Mouse (Mus musculus): ENCODE results near the gene Slc2a9. TPM values are rescaled to one million over a fixed set of nuclear protein-coding genes. Genes with fewer than 3 reads are reported as not detected.

Gene Slc2a9
- polyA plus RNA-seq, 1 experiment from 2014 or later = 0.64 TPM

GRCm38 (mm10) chr5:38493890-38494289 lies 9.1 kb downstream of the Slc2a9 start:
- ATAC-seq (replicated peaks; ENCODE audit: extremely low read depth, insufficient read depth, low FRiP score) = no peak
- Histone ChIP-seq H3K27me3 (ENCODE audit: control insufficient read depth, insufficient read depth, low read length) (no peaks in the 10 kb centered on the region), H3K4me1 (ENCODE audit: control insufficient read depth, insufficient read depth, low read length) (peaks cover 8% of the 10 kb centered on the region; the same call in 1 of the 2 replicates), H3K27ac (ENCODE audit: low read length) (no peak overlapping the region), H3K4me3 (ENCODE audit: low read length) (no peak overlapping the region), H3K4me2 (ENCODE audit: low read depth, low read length) (no peak overlapping the region), H3K36me3 (ENCODE audit: control insufficient read depth, insufficient read depth) (no peaks in the 10 kb centered on the region), H3K9ac (ENCODE audit: low read length) (no peak overlapping the region), H3K9me3 (replicated peaks; ENCODE audit: control insufficient read depth, low read length) (no peaks in the 10 kb centered on the region)
- WGBS = 77% methylated on average over 6 of the region's 6 CpGs

DNA sequence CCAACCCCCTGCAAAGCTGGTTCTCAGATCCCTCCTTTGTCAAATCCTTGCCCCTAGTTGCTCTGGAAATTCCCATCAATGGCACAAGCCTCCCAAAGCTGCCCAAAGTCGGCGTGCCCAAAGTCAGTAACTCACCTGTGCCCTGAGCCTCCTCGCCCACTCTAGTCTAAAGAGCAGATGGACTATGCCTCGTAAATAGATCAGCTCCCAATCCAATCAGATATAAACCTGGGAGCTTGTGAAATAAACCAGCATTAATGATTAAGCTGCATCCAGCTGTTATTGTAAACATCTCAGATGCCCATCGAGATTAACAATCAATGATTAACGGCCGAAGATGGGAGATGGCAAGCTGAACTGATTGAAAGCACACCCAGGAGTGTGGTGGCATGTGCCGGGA lies 11.2 kb downstream of the Slc2a9 start:
- Histone ChIP-seq H3K4me3 (ENCODE audit: low read length) (no peak overlapping the region), H3K36me3 (ENCODE audit: control insufficient read depth, insufficient read depth) (no peaks in the 10 kb centered on the region), H3K27ac (ENCODE audit: low read length) (no peak overlapping the region), H3K27me3 (ENCODE audit: control insufficient read depth, insufficient read depth, low read length) (no peaks in the 10 kb centered on the region; the same call in 1 of the 2 replicates), H3K9me3 (replicated peaks; ENCODE audit: control insufficient read depth, low read length) (no peaks in the 10 kb centered on the region), H3K4me2 (ENCODE audit: low read depth, low read length) (no peak overlapping the region), H3K4me1 (ENCODE audit: control insufficient read depth, insufficient read depth, low read length) (peaks cover 5% of the 10 kb centered on the region; the same call in 1 of the 2 replicates), H3K9ac (ENCODE audit: low read length) (no peak overlapping the region)
- WGBS = 76% methylated on average over 8 of the region's 8 CpGs
- ATAC-seq (replicated peaks; ENCODE audit: extremely low read depth, insufficient read depth, low FRiP score) = no peak

DNA sequence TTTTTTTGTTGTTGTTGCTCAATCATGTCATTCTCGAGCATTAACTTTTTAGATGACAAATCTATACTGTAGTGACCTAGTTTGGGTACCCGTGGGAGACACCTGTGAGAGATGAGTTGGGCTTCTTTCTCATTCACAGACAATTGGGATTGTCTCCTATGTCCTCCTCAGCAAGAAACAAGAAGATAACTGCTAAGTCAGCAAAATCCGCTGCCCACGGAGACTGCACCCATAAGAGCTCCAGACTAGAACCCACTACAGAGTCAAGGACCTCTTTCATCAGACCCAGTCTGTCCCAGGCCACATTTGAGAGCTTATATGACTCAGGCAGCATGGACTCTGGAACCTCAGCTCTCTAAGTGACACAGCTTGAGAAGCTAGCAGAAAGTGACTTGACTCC lies 13.2 kb downstream of the Slc2a9 start:
- WGBS = 83% methylated on average over 4 of the region's 4 CpGs
- no peak overlapping the region for H3K4me2 ChIP-seq (ENCODE audit: low read depth, low read length)
- H3K27ac ChIP-seq (ENCODE audit: low read length) = no peak overlapping the region
- no peak overlapping the region for H3K4me3 ChIP-seq (ENCODE audit: low read length)
- peaks cover 5% of the 10 kb centered on the region; the same call in 1 of the 2 replicates for H3K4me1 ChIP-seq (ENCODE audit: control insufficient read depth, insufficient read depth, low read length)
- H3K9ac ChIP-seq (ENCODE audit: low read length) = no peak overlapping the region
- no peak for ATAC-seq (replicated peaks; ENCODE audit: extremely low read depth, insufficient read depth, low FRiP score)
- no peaks in the 10 kb centered on the region for H3K9me3 ChIP-seq (replicated peaks; ENCODE audit: control insufficient read depth, low read length)
- H3K27me3 ChIP-seq (ENCODE audit: control insufficient read depth, insufficient read depth, low read length) = no peaks in the 10 kb centered on the region; the same call in 1 of the 2 replicates
- no peaks in the 10 kb centered on the region for H3K36me3 ChIP-seq (ENCODE audit: control insufficient read depth, insufficient read depth)

GRCm38 (mm10) chr5:38488673-38489615 lies 14.0 kb downstream of the Slc2a9 start:
- no peak overlapping the region for H3K27ac ChIP-seq (ENCODE audit: low read length)
- no peaks in the 10 kb centered on the region for H3K9me3 ChIP-seq (replicated peaks; ENCODE audit: control insufficient read depth, low read length)
- 52% methylated on average over 20 of the region's 20 CpGs for WGBS
- H3K27me3 ChIP-seq (ENCODE audit: control insufficient read depth, insufficient read depth, low read length) = no peaks in the 10 kb centered on the region; the same call in 1 of the 2 replicates
- no peak overlapping the region for H3K4me3 ChIP-seq (ENCODE audit: low read length)
- no peak overlapping the region for H3K9ac ChIP-seq (ENCODE audit: low read length)
- ATAC-seq (replicated peaks; ENCODE audit: extremely low read depth, insufficient read depth, low FRiP score) = 0 out of 2 replicates have a peak, but pooled peaks have one; percentile 23
- H3K4me2 ChIP-seq (ENCODE audit: low read depth, low read length) = no peak overlapping the region
- no peaks in the 10 kb centered on the region for H3K36me3 ChIP-seq (ENCODE audit: control insufficient read depth, insufficient read depth)
- H3K4me1 ChIP-seq (ENCODE audit: control insufficient read depth, insufficient read depth, low read length) = peaks cover 5% of the 10 kb centered on the region; the same call in 1 of the 2 replicates

DNA sequence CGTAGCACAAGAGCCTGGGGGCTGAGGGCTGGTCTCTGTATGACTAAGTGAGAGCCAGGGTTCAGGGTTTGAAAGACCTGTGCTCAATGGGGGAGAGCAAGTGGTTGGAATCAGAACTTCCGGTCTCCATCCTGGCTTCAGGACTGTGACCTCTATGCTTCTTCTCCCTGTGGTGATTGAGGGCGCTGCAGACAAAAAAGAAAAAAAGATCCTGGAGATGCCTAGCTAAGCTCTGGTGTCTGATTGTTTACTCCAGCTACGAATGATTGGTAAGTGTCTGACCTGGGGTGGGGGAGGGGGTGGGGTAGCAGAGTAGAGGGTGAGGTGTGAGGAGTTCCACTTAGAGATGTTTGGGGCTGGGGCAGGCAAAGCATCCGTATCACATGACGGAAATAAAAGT lies 14.9 kb downstream of the Slc2a9 start:
- no peaks in the 10 kb centered on the region for H3K9me3 ChIP-seq (replicated peaks; ENCODE audit: control insufficient read depth, low read length)
- no peak overlapping the region for H3K4me3 ChIP-seq (ENCODE audit: low read length)
- 42% methylated on average over 6 of the region's 6 CpGs for WGBS
- H3K27ac ChIP-seq (ENCODE audit: low read length) = no peak overlapping the region
- H3K36me3 ChIP-seq (ENCODE audit: control insufficient read depth, insufficient read depth) = no peaks in the 10 kb centered on the region
- H3K4me2 ChIP-seq (ENCODE audit: low read depth, low read length) = no peak overlapping the region
- no peak overlapping the region for H3K9ac ChIP-seq (ENCODE audit: low read length)
- no peaks in the 10 kb centered on the region; the same call in 1 of the 2 replicates for H3K27me3 ChIP-seq (ENCODE audit: control insufficient read depth, insufficient read depth, low read length)
- peaks cover 5% of the 10 kb centered on the region; the same call in 1 of the 2 replicates for H3K4me1 ChIP-seq (ENCODE audit: control insufficient read depth, insufficient read depth, low read length)
- ATAC-seq (replicated peaks; ENCODE audit: extremely low read depth, insufficient read depth, low FRiP score) = no peak

GRCm38 (mm10) chr5:38487247-38487646 lies 15.7 kb downstream of the Slc2a9 start:
- peaks cover 5% of the 10 kb centered on the region; the same call in 1 of the 2 replicates for H3K4me1 ChIP-seq (ENCODE audit: control insufficient read depth, insufficient read depth, low read length)
- ATAC-seq (replicated peaks; ENCODE audit: extremely low read depth, insufficient read depth, low FRiP score) = no peak
- 79% methylated on average over 4 of the region's 4 CpGs for WGBS
- no peaks in the 10 kb centered on the region; the same call in 1 of the 2 replicates for H3K27me3 ChIP-seq (ENCODE audit: control insufficient read depth, insufficient read depth, low read length)
- H3K4me2 ChIP-seq (ENCODE audit: low read depth, low read length) = no peak overlapping the region
- no peak overlapping the region for H3K27ac ChIP-seq (ENCODE audit: low read length)
- H3K4me3 ChIP-seq (ENCODE audit: low read length) = no peak overlapping the region
- H3K9ac ChIP-seq (ENCODE audit: low read length) = no peak overlapping the region
- H3K36me3 ChIP-seq (ENCODE audit: control insufficient read depth, insufficient read depth) = no peaks in the 10 kb centered on the region
- no peaks in the 10 kb centered on the region for H3K9me3 ChIP-seq (replicated peaks; ENCODE audit: control insufficient read depth, low read length)

DNA sequence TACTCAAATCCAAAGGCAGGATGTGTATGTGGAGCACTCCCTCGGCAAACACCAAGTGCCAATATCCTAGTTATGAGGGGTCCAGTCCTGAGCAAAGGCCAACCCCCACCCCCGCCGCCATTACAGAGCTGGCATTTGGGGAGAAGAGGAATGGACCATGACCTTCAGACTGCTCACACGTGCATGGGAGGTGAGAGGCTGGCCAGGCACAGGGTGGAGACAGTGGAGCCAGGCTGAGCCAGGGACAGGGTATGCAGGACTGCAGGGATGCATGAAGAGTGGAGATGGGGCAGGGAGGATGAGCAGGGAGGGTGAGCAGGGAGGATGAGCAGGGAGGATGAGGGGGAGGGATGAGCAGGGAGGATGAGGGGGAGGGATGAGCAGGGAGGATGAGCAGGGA lies 17.0 kb downstream of the Slc2a9 start:
- Histone ChIP-seq H3K4me2 (ENCODE audit: low read depth, low read length) (no peak overlapping the region), H3K4me1 (ENCODE audit: control insufficient read depth, insufficient read depth, low read length) (peaks cover 5% of the 10 kb centered on the region; the same call in 1 of the 2 replicates), H3K9me3 (replicated peaks; ENCODE audit: control insufficient read depth, low read length) (no peaks in the 10 kb centered on the region), H3K27ac (ENCODE audit: low read length) (no peak overlapping the region), H3K36me3 (ENCODE audit: control insufficient read depth, insufficient read depth) (no peaks in the 10 kb centered on the region), H3K9ac (ENCODE audit: low read length) (no peak overlapping the region), H3K27me3 (ENCODE audit: control insufficient read depth, insufficient read depth, low read length) (no peaks in the 10 kb centered on the region; the same call in 1 of the 2 replicates), H3K4me3 (ENCODE audit: low read length) (no peak overlapping the region)
- 70% methylated on average over 4 of the region's 4 CpGs for WGBS
- no peak for ATAC-seq (replicated peaks; ENCODE audit: extremely low read depth, insufficient read depth, low FRiP score)

GRCm38 (mm10) chr5:38483518-38484110 lies 19.3 kb downstream of the Slc2a9 start:
- peaks cover 12% of the 10 kb centered on the region for H3K4me1 ChIP-seq (ENCODE audit: control insufficient read depth, insufficient read depth, low read length)
- 58% methylated on average over 7 of the region's 7 CpGs for WGBS
- no peaks in the 10 kb centered on the region for H3K36me3 ChIP-seq (ENCODE audit: control insufficient read depth, insufficient read depth)
- ATAC-seq (replicated peaks; ENCODE audit: extremely low read depth, insufficient read depth, low FRiP score) = no peak
- H3K9me3 ChIP-seq (replicated peaks; ENCODE audit: control insufficient read depth, low read length) = no peaks in the 10 kb centered on the region
- H3K4me2 ChIP-seq (ENCODE audit: low read depth, low read length) = no peak overlapping the region
- H3K27ac ChIP-seq (ENCODE audit: low read length) = no peak overlapping the region
- no peak overlapping the region for H3K4me3 ChIP-seq (ENCODE audit: low read length)
- no peaks in the 10 kb centered on the region; the same call in 1 of the 2 replicates for H3K27me3 ChIP-seq (ENCODE audit: control insufficient read depth, insufficient read depth, low read length)
- H3K9ac ChIP-seq (ENCODE audit: low read length) = no peak overlapping the region

Measured in heart, embryonic 16.5 days (tissue).